Mouse (Mus musculus) heart, embryonic 10.5 days (tissue): ENCODE data around the gene 3110082I17Rik. TPM values are rescaled to one million over a fixed set of nuclear protein-coding genes. Genes with fewer than 3 reads are reported as not detected.

ENCODE experiments used
- DNase-seq: peaks from one replicate; pipeline ENCODE4 v3.0.0-alpha.2; 2017; ENCODE audit warnings: low spot score
- H3K27ac ChIP-seq: fragments of 300-500 bp; sonication (generic); 2 replicates; pipeline ENCODE4 v1.5.1; 2016; ENCODE audit warnings: mild to moderate bottlenecking
- H3K27me3 ChIP-seq: fragments of 300-500 bp; sonication (generic); 2 replicates; pipeline ENCODE4 v1.6.1; 2016; ENCODE audit warnings: mild to moderate bottlenecking; ENCODE audit not compliant: poor library complexity, insufficient read depth, severe bottlenecking
- H3K36me3 ChIP-seq: fragments of 300-500 bp; sonication (generic); 2 replicates; pipeline ENCODE4 v1.6.1; 2016; ENCODE audit warnings: mild to moderate bottlenecking, moderate library complexity
- H3K4me1 ChIP-seq: fragments of 300-500 bp; sonication (generic); 2 replicates; pipeline ENCODE4 v1.6.1; 2016; ENCODE audit warnings: mild to moderate bottlenecking
- H3K4me3 ChIP-seq: fragments of 300-500 bp; sonication (generic); 2 replicates; pipeline ENCODE4 v1.5.1; 2016; ENCODE audit warnings: mild to moderate bottlenecking, moderate library complexity
- H3K9me3 ChIP-seq: fragments of 300-500 bp; sonication (generic); 2 replicates; pipeline ENCODE4 v1.6.1; 2016; ENCODE audit warnings: mild to moderate bottlenecking, moderate library complexity
- WGBS: fragments of 180-500 bp; shearing (Covaris S2); methylation state at CpG from one replicate; pipeline ENCODE4 v1.1.7; 2016; 5-methylcytosine and 5-hydroxymethylcytosine counted together
- polyA plus RNA-seq: library from polyadenylated mRNA; unstranded; fragments of >200 nt; fragmentation: Nextera tagmentation; extraction: Ambion mirVana; gene quantifications from 2 replicates; pipeline ENCODE4 v1.2.1, GENCODE M21; 2016

The 3110082I17Rik gene
- polyA plus RNA-seq, 1 experiment from 2014 or later = 40.9 TPM

- Histone ChIP-seq H3K27ac (no peak overlapping the region), H3K9me3 (no peaks in the 10 kb centered on the region), H3K27me3 (peaks cover 9% of the 10 kb centered on the region; the same call in 1 of the 2 replicates), H3K4me1 (peaks cover 34% of the 10 kb centered on the region), H3K36me3 (no peaks in the 10 kb centered on the region), H3K4me3 (no peak overlapping the region)
- DNase-seq = no peak
- WGBS = 85% methylated on average over 8 of the region's 8 CpGs
Measured at GRCm38 (mm10) chr5:139445258-139445657, 15.1 kb downstream of the 3110082I17Rik start.

GRCm38 (mm10) chr5:139442962-139443361 is 17.4 kb downstream of the 3110082I17Rik start:
- DNase-seq = no peak
- peaks cover 12% of the 10 kb centered on the region; the same call in 1 of the 2 replicates for H3K27me3 ChIP-seq
- H3K27ac ChIP-seq = no peak overlapping the region
- H3K4me3 ChIP-seq = no peak overlapping the region
- 78% methylated on average over 4 of the region's 4 CpGs for WGBS
- H3K36me3 ChIP-seq = no peaks in the 10 kb centered on the region
- H3K4me1 ChIP-seq = peaks cover 18% of the 10 kb centered on the region
- no peaks in the 10 kb centered on the region for H3K9me3 ChIP-seq

- WGBS = 79% methylated on average over 12 of the region's 12 CpGs
- Histone ChIP-seq H3K4me1 (peaks cover 17% of the 10 kb centered on the region), H3K4me3 (no peak overlapping the region), H3K27me3 (peaks cover 12% of the 10 kb centered on the region; the same call in 1 of the 2 replicates), H3K9me3 (no peaks in the 10 kb centered on the region), H3K36me3 (0 out of 2 replicates have a peak, but pooled peaks cover 2% of the 10 kb centered on the region), H3K27ac (no peak overlapping the region)
- DNase-seq = no peak
Measured at GRCm38 (mm10) chr5:139442428-139442827, 17.9 kb downstream of the 3110082I17Rik start.

- Histone ChIP-seq H3K9me3 (no peaks in the 10 kb centered on the region), H3K4me3 (no peak overlapping the region), H3K36me3 (0 out of 2 replicates have a peak, but pooled peaks cover 2% of the 10 kb centered on the region), H3K4me1 (peaks cover 17% of the 10 kb centered on the region), H3K27me3 (peaks cover 12% of the 10 kb centered on the region; the same call in 1 of the 2 replicates), H3K27ac (no peak overlapping the region)
- DNase-seq = no peak
- WGBS = 89% methylated on average over 2 of the region's 2 CpGs
Measured at GRCm38 (mm10) chr5:139441726-139442018, 18.7 kb downstream of the 3110082I17Rik start.

GRCm38 (mm10) chr5:139440926-139441725 is 19.2 kb downstream of the 3110082I17Rik start:
- no peak overlapping the region for H3K27ac ChIP-seq
- WGBS = 89% methylated on average over 11 of the region's 11 CpGs
- peaks cover 12% of the 10 kb centered on the region; the same call in 1 of the 2 replicates for H3K27me3 ChIP-seq
- 0 out of 2 replicates have a peak, but pooled peaks cover 2% of the 10 kb centered on the region for H3K36me3 ChIP-seq
- H3K9me3 ChIP-seq = no peaks in the 10 kb centered on the region
- no peak for DNase-seq
- peaks cover 17% of the 10 kb centered on the region for H3K4me1 ChIP-seq
- no peak overlapping the region for H3K4me3 ChIP-seq

GRCm38 (mm10) chr5:139440451-139440850 is 19.9 kb downstream of the 3110082I17Rik start:
- Histone ChIP-seq H3K4me3 (no peak overlapping the region), H3K27ac (no peak overlapping the region), H3K4me1 (peaks cover 15% of the 10 kb centered on the region), H3K36me3 (0 out of 2 replicates have a peak, but pooled peaks cover 2% of the 10 kb centered on the region), H3K9me3 (no peaks in the 10 kb centered on the region), H3K27me3 (peaks cover 12% of the 10 kb centered on the region; the same call in 1 of the 2 replicates)
- 86% methylated on average over 5 of the region's 5 CpGs for WGBS
- DNase-seq = no peak

GRCm38 (mm10) chr5:139438440-139438839 is 21.9 kb downstream of the 3110082I17Rik start:
- no peak for DNase-seq
- H3K4me3 ChIP-seq = no peak overlapping the region
- WGBS = 86% methylated on average over 12 of the region's 12 CpGs
- no peak overlapping the region for H3K27ac ChIP-seq
- peaks cover 12% of the 10 kb centered on the region; the same call in 1 of the 2 replicates for H3K27me3 ChIP-seq
- H3K36me3 ChIP-seq = 0 out of 2 replicates have a peak, but pooled peaks cover 2% of the 10 kb centered on the region
- H3K9me3 ChIP-seq = no peaks in the 10 kb centered on the region
- H3K4me1 ChIP-seq = peaks cover 15% of the 10 kb centered on the region

- Histone ChIP-seq H3K4me3 (no peak overlapping the region), H3K4me1 (peaks cover 15% of the 10 kb centered on the region), H3K27ac (no peak overlapping the region), H3K27me3 (peaks cover 13% of the 10 kb centered on the region), H3K36me3 (0 out of 2 replicates have a peak, but pooled peaks cover 2% of the 10 kb centered on the region), H3K9me3 (no peaks in the 10 kb centered on the region)
- WGBS = 92% methylated on average over 4 of the region's 4 CpGs
- DNase-seq = no peak
Measured at GRCm38 (mm10) chr5:139437769-139438168, 22.6 kb downstream of the 3110082I17Rik start.

- H3K27me3 ChIP-seq = peaks cover 24% of the 10 kb centered on the region
- no peak overlapping the region for H3K4me3 ChIP-seq
- no peaks in the 10 kb centered on the region for H3K9me3 ChIP-seq
- DNase-seq = no peak
- 75% methylated on average over 8 of the region's 8 CpGs for WGBS
- peaks cover 2% of the 10 kb centered on the region for H3K4me1 ChIP-seq
- H3K36me3 ChIP-seq = 0 out of 2 replicates have a peak, but pooled peaks cover 2% of the 10 kb centered on the region
- H3K27ac ChIP-seq = no peak overlapping the region
Measured at GRCm38 (mm10) chr5:139434940-139435339, 25.4 kb downstream of the 3110082I17Rik start.

GRCm38 (mm10) chr5:139433842-139434568 is 26.3 kb downstream of the 3110082I17Rik start:
- WGBS = 78% methylated on average over 9 of the region's 9 CpGs

GRCm38 (mm10) chr5:139432747-139433508 is 27.4 kb downstream of the 3110082I17Rik start:
- Histone ChIP-seq H3K9me3 (no peaks in the 10 kb centered on the region), H3K4me3 (no peak overlapping the region), H3K27me3 (peaks cover 39% of the 10 kb centered on the region), H3K4me1 (peaks cover 9% of the 10 kb centered on the region), H3K36me3 (0 out of 2 replicates have a peak, but pooled peaks cover 2% of the 10 kb centered on the region), H3K27ac (no peak overlapping the region)
- 79% methylated on average over 7 of the region's 7 CpGs for WGBS
- no peak for DNase-seq

More at GRCm38 (mm10) chr5:139433842-139434568, 26.3 kb downstream of the 3110082I17Rik start:
- Histone ChIP-seq H3K36me3 (0 out of 2 replicates have a peak, but pooled peaks cover 2% of the 10 kb centered on the region), H3K9me3 (no peaks in the 10 kb centered on the region), H3K27ac (0 out of 2 replicates have a peak overlapping the region, but pooled peaks have one; percentile 11), H3K27me3 (peaks cover 33% of the 10 kb centered on the region), H3K4me3 (no peak overlapping the region), H3K4me1 (peaks cover 9% of the 10 kb centered on the region)
- DNase-seq = no peak

- H3K27me3 ChIP-seq = peaks cover 41% of the 10 kb centered on the region
- 71% methylated on average over 6 of the region's 6 CpGs for WGBS
- no peaks in the 10 kb centered on the region for H3K9me3 ChIP-seq
- no peaks in the 10 kb centered on the region for H3K36me3 ChIP-seq
- H3K27ac ChIP-seq = no peak overlapping the region
- H3K4me1 ChIP-seq = peaks cover 9% of the 10 kb centered on the region
- DNase-seq = no peak
- H3K4me3 ChIP-seq = no peak overlapping the region
Measured at GRCm38 (mm10) chr5:139432333-139432732, 28.0 kb downstream of the 3110082I17Rik start.
